Mouse (Mus musculus): ENCODE results near the gene Tmem151a. TPM values are rescaled to one million over a fixed set of nuclear protein-coding genes. Genes with fewer than 3 reads are reported as not detected.

Gene Tmem151a
- polyA plus RNA-seq, 3 experiments from 2014 or later: not detected

DNA sequence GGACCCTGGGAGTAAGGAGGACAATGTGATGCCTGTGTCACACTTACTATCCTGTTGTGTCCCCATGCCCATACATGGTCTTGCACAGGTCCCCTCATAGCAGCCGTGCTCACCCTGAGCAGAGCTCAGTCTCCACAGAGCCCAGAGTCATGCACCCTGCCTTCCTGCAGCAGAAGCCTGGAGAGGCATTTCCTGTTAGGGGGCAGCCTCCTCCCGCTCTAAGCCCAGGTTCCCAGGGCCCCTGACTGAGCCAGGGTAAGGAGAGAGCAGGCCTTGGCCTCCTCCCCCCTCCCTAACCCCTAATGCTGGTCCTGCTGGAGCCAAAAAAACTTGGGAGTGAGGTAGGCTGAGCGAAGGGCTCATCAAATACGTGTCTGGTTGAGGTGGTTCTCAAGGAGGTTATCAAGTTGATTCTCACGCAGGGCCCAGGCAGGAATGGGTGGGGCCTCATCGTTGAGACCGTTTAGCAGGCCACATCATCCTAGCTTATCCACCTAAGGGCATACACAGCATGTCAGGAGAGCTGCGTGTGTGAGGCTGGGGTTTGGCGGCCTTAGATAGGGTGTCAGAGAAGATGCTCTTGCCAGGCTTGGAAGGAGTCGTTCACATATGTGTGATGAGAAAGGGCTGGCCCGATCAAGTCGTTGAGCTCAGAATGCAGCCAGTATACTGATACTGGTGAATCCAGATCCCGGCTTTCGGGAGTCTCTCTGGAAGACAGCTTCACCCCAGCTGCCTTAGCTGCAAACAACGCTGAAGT is 18.1 kb downstream of the Tmem151a start:
- no peak for ATAC-seq

GRCm38 (mm10) chr19:5065104-5065503 is 20.2 kb downstream of the Tmem151a start:
- ATAC-seq: no peak

DNA sequence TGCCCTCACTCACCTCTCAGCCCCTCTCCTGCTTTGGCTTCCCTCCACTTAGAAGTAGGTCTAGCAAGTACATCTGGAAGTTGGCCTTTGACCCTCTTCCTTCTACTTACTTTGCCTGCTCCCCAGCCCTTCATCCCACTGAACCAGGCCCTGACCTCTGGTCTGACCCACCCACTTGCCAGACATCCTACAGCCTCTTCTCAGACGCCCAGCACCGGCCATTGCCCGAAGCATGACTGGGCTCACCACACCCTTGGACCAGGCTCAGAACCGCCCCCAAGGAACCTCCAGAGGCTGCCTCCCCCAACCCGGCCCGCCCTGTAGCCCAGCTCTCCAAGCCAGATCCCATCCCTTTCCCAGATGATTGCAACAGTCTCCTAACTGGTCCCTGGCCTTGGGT is 22.9 kb downstream of the Tmem151a start:
- ATAC-seq: no peak

GRCm38 (mm10) chr19:5062041-5062440 is 23.3 kb downstream of the Tmem151a start:
- no peak for ATAC-seq

DNA sequence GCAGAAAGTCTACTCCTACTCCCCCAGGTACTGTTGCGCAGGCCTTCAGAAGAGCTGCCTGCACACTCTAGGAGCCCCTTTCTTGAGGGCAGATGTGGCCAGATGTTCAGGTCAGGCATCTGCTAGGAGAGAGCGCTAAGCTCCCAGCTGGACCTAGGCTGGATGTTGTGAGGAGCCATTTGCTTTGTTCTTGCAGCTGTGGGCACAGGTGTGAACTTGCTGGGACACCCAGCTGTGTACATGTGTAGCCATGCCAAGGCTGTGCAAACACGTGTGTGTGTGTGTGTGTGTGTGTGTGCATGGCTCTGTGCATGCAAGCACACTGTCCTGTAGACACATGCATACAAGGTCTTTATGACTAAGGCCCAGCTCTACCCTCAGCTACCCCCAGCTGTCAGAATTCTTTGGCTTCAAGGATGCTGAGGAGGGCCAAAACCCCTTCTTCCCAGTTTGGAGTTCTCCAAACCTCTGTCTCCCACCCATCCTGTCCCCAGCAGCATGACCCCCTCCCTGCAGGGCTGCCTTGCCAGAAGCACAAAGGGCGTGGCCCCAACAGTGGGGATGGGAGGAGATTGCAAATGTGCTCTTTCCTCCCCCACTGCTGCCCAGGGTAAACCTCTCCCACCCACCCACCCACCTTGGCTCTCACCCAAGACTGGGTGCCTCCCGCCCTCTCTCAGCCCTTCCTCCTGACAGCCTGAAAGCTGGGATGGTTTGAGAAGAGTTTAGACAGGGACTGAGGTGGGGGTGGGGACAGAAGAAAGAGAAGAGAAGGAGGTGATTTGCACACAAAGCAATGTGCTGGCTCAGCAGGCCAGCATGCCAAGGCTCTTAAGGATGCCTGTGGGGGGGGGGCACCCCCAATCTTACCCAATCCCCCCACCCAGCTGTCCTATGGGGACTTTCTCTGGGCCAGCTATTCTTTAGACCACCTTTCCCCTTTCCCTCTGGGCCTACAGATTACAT is 24.7 kb downstream of the Tmem151a start:
- ATAC-seq: no peak

GRCm38 (mm10) chr19:5058801-5059771 is 26.2 kb downstream of the Tmem151a start:
- ATAC-seq: no peak

- ATAC-seq: no peak
Observed at GRCm38 (mm10) chr19:5057876-5058775, 27.2 kb downstream of the Tmem151a start.

GRCm38 (mm10) chr19:5056251-5056650 is 29.1 kb downstream of the Tmem151a start:
- ATAC-seq: no peak

DNA sequence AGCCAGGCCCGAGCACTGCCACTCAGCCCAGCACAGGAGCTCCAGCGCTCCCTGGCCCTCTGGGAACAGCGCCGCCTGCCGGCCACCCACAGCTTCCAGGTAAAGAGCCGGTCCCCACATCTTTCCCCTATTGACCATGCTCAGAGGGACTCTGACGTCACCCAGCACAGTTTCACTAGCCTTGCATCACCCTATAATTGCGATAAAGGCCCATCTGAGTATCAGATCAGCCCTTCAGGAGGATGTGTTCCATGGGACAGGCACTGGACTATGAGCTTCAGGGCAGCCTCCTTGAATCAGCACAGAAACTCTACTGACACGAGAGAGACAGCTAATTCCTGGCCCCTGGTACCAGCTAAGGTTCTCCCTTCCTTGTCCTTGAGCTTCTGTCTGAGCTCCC is 31.4 kb downstream of the Tmem151a start:
- no peak for ATAC-seq

- no peak for ATAC-seq
Observed at GRCm38 (mm10) chr19:5052853-5053252, 32.5 kb downstream of the Tmem151a start.

- ATAC-seq: no peak
Observed at GRCm38 (mm10) chr19:5052166-5052822, 33.0 kb downstream of the Tmem151a start.

- ATAC-seq: no peak
Observed at GRCm38 (mm10) chr19:5051515-5051914, 33.8 kb downstream of the Tmem151a start.

- ATAC-seq: no peak
Observed at GRCm38 (mm10) chr19:5051031-5051430, 34.3 kb downstream of the Tmem151a start.

DNA sequence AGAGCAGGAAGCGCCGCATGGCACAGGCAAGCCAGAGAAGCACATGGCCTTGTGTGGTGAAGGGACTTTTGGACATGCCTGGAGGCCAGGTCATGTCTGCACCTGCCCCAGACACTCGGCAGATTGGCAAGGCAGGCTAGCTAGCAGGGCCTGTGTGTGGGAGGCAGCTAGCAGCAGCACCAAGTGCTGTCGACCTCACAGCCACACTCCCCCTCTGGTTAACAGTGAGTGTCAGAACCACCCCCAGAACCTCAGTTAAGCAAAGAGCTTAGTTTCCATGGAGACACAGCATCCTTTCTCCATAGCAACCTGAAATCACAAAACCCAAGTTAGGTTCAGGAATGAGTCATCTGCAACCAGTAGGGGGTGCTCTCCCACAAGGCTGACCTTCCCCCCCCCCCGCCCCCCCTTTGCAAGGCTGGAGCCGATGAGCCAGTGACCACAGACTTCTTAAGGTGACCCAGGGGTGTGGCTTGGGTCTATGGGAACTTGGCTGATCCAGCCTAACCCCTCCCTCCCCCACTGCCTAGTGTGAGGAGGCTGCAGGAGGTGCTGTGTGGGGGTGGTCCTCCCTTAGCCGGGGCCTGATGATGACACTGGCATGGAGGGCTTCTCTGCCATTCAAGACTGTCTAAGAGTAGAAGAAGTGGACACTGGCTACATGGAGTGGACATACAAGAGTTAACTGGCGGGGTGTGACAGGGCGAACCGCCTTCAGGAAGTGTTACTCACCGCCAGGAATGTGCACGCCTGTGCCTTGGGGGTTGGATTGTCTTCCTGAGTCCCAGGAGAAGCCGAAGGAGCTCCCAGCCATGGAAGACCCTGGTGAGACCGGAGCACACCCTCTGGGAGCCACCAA is 35.1 kb downstream of the Tmem151a start, which contains the start of gene Rin1:
Gene Rin1, plus strand, starts transcription at position 435 of the 859 bp plus-strand sequence.
- peak; percentile 48 for ATAC-seq

DNA sequence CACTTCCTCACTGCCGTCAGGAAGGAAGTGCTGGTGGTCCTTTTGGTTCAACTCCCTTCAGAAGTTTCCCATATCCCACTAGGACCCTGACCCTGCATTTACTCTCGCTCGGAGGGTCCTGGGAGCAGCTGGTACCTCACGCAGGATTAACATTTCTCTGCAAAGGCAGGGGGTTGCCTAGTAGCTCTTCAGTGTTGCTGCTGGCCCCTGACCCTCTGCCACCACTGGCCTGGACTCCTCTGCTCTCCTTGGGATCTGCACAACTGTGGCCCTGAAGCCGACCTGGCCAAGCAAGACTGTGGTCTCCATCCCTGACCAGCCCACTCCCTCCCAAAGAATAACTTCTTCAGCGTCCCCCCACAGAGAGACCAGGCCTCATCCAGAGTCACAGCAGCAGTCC is 36.0 kb downstream of the Tmem151a start:
- no peak for ATAC-seq

DNA sequence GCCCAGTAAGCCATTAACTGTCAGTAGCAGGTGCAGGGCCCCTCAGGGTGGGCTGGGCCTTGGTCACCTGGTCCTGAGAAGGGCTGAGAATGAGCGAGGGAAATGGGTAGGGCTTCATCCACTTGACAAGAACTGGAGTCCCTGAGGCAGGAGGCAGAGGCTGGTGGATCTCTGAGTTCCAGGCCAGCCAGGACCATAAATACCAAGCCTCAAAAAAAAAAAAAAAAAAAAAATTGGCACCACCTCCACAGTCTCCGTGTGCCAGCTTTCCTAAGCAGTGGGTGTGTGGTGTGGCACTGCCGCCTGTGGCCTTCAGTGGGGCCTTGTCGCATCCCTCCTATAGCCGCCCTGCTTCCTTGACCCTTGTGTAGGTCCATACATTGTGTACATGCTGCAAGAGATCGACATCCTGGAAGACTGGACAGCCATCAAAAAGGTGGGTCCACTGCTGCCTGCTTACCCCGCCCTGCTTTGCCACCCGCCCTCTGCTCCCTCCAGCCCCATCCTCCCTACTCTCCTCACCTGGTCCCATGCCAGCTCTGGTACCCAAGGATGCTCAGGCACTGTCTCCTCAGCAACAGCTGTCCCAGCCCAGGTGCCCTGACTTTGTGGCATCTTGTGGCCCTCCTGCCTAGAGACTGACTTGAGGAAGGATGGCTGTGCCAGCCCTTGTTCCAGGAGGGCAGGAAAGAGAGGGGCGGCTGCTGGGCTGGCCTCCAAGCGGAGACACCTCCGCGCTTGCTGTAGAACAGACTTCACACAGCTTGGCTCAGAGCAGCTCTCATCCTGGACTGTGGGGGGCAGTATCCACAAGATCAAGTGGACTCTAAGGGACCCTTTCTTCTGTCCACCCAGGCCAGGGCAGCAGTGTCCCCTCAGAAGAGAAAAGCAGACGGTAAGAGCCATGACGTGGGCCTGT is 36.9 kb downstream of the Tmem151a start:
- no peak for ATAC-seq

GRCm38 (mm10) chr19:5045531-5045930 is 39.8 kb downstream of the Tmem151a start:
- no peak for ATAC-seq

- ATAC-seq: no peak
Observed at GRCm38 (mm10) chr19:5041588-5041987, 43.7 kb downstream of the Tmem151a start.
